Mouse (Mus musculus) kidney, adult 2 months (tissue): Measurements from ENCODE around the gene Gm27235.

ENCODE experiments used
- CTCF ChIP-seq: fragments of 200-500 bp; conservative IDR thresholded peaks from 2 replicates; pipeline ENCODE4 v1.5.1; 2011; ENCODE audit warnings: low read depth, mild to moderate bottlenecking, control low read depth, low read length, moderate library complexity, mixed read lengths; ENCODE audit not compliant: insufficient read depth, insufficient read length
- POLR2A ChIP-seq: fragments of 200-500 bp; IDR thresholded peaks from one replicate; pipeline ENCODE4 v1.6.1; 2011; ENCODE audit warnings: low read depth, low read length, control low read depth

DNA sequence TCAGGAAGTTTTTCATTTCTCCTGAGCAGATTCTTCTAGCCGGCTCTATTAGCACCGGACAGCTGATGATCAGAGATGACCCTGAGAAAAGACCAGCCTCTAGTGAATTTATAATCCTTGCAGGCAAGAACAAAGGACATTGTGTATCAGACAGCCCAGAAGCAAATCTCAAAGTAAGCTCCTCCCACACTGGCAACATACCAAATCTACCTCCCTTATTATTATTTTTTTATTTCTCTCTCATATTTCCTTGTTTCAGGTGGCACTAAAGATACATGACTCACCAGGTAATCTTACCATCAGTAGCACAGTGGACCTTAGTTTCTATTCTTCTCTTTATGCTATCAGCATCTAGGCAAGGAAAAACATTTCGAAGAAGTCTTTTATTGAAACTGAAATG lies at the start of gene Gm27235, which contains the start of gene D730048I06Rik:
- TF ChIP-seq CTCF (no peak), POLR2A (no peak)
